Mouse (Mus musculus): ENCODE data around the gene Pias4. TPM values are rescaled to one million over a fixed set of nuclear protein-coding genes. Genes with fewer than 3 reads are reported as not detected.
"Not testable (repeated sequence)": the region's sequence is repeated elsewhere in the genome, so short reads cannot be mapped to it uniquely, and the experiment has no call there.

Pias4 gene
- polyA plus RNA-seq, 1 experiment from 2014 or later = 44.9 TPM

GRCm38 (mm10) chr10:81176466-81177271, 8.9 kb upstream of the Pias4 start, which contains the start of gene Eef2:
Eef2 (plus strand) TSS chr10:81176631.
- peaks cover 52% of the 10 kb centered on the region for H3K4me1 ChIP-seq
- H3K9me3 ChIP-seq = no peaks in the 10 kb centered on the region
- WGBS = under 1% methylated on average over 76 of the region's 77 CpGs
- peak; percentile 81 for ATAC-seq (ENCODE audit: insufficient read depth, low FRiP score, low read depth)
- H3K27ac ChIP-seq = peak within 1 kb of the TSS; percentile 89
- peak within 1 kb of the TSS; percentile 94 for H3K4me3 ChIP-seq (replicated peaks)
- peaks cover 42% of the 10 kb centered on the region for H3K36me3 ChIP-seq
- H3K9ac ChIP-seq = peak within 1 kb of the TSS; percentile 97
- no peaks in the 10 kb centered on the region for H3K27me3 ChIP-seq (replicated peaks)
- peak within 1 kb of the TSS; percentile 86 for H3K4me2 ChIP-seq

GRCm38 (mm10) chr10:81175936-81176465, 8.3 kb upstream of the Pias4 start:
- Histone ChIP-seq H3K4me2 (peak overlapping the region; percentile 67), H3K27ac (peak overlapping the region; percentile 79), H3K9ac (peak overlapping the region; percentile 6; the same call in 1 of the 2 replicates), H3K27me3 (replicated peaks) (no peaks in the 10 kb centered on the region), H3K4me1 (peaks cover 52% of the 10 kb centered on the region), H3K36me3 (peaks cover 36% of the 10 kb centered on the region), H3K4me3 (replicated peaks) (peak overlapping the region; percentile 94), H3K9me3 (no peaks in the 10 kb centered on the region)
- ATAC-seq (ENCODE audit: insufficient read depth, low FRiP score, low read depth) = peak; percentile 2; the same call in 1 of the 2 replicates
- 3% methylated on average over 13 of the region's 13 CpGs for WGBS

GRCm38 (mm10) chr10:81175345-81175701, 7.6 kb upstream of the Pias4 start:
- not testable (repeated sequence) for H3K9me3 ChIP-seq; H3K27me3 ChIP-seq (replicated peaks); H3K9ac ChIP-seq; ATAC-seq (ENCODE audit: insufficient read depth, low FRiP score, low read depth)
- H3K36me3 ChIP-seq = peaks cover 29% of the 10 kb centered on the region
- H3K27ac ChIP-seq = peak overlapping the region; percentile 79
- WGBS = 10% methylated on average over 4 of the region's 4 CpGs
- peaks cover 52% of the 10 kb centered on the region for H3K4me1 ChIP-seq
- H3K4me3 ChIP-seq (replicated peaks) = peak overlapping the region; percentile 29
- peak overlapping the region; percentile 67 for H3K4me2 ChIP-seq

DNA sequence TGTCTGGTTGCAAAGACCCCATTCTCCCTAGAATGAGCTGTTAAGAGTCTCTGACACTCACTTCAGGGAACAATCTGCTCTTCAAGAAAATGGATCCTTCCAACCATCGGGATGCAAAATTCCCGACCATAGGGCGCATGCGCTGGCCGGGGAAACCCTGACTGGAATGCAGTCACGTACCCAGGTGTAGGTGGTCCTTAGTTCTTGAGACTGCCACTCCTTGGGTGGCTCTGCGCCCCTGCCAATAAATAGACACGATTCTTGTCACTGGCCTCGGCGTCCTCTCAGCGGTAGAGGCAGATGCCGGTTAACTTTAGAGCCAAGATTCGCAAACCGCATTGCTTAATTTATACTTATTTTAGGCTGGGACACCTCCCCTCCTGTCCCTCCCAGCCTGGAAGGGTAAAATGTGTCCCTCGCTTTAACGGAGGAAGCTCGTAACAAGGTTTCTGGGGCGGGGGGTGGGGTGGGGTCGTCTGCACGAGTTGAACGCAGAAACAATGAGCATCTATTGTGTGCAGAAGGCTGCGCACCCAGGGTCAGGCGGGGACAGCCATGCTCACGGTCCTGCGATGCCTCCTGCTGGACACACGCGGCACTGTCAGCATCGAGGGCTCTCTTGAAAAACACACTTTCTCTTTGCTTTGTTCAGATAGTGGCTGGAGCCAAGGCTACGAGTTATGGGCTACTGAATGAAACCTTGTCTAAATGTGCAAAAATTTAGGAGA, 7.1 kb upstream of the Pias4 start:
- Histone ChIP-seq H3K27ac (peak overlapping the region; percentile 79), H3K4me1 (peaks cover 50% of the 10 kb centered on the region), H3K9ac (no peak overlapping the region)

GRCm38 (mm10) chr10:81173132-81173531, 5.4 kb upstream of the Pias4 start:
- peak overlapping the region; percentile 38 for H3K4me2 ChIP-seq
- H3K9me3 ChIP-seq = no peaks in the 10 kb centered on the region
- H3K27ac ChIP-seq = peak overlapping the region; percentile 87
- peaks cover 37% of the 10 kb centered on the region for H3K4me1 ChIP-seq
- H3K4me3 ChIP-seq (replicated peaks) = peak overlapping the region; percentile 4; the same call in 1 of the 2 replicates
- H3K9ac ChIP-seq = no peak overlapping the region
- ATAC-seq (ENCODE audit: insufficient read depth, low FRiP score, low read depth) = peak; percentile 25; the same call in 1 of the 2 replicates
- 4% methylated on average over 21 of the region's 21 CpGs for WGBS
- H3K36me3 ChIP-seq = peaks cover 7% of the 10 kb centered on the region
- H3K27me3 ChIP-seq (replicated peaks) = no peaks in the 10 kb centered on the region

More for the DNA sequence above, 7.1 kb upstream of the Pias4 start:
- Histone ChIP-seq H3K4me3 (replicated peaks) (peak overlapping the region; percentile 29), H3K27me3 (replicated peaks) (no peaks in the 10 kb centered on the region), H3K9me3 (no peaks in the 10 kb centered on the region), H3K4me2 (peak overlapping the region; percentile 67), H3K36me3 (peaks cover 24% of the 10 kb centered on the region)
- peak; percentile 19; the same call in 1 of the 2 replicates for ATAC-seq (ENCODE audit: insufficient read depth, low FRiP score, low read depth)
- WGBS = 3% methylated on average over 29 of the region's 29 CpGs

DNA sequence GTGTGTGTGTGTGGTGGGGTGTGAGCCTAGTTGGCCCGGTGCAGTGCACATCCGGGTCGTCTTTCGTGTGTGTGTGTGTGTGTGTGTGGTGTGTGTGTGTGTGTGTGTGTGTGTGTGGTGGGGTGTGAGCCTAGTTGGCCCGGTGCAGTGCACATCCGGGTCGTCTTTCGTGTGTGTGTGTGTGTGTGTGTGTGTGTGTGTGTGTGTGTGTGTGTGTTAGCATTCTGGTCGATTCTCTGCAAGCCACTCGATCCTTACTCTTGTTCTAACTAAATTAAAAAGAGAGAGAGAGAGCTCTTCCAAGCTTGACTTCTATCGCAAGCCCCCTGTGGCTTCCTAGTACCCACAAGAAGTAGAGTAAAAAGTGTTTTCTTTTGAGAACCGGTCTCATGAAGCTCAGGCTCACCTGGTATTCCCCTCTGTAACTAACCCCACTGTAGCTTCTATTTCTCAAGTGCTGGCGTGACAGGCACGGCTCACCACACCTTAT, 1.7 kb upstream of the Pias4 start:
- H3K4me1 ChIP-seq = peaks cover 28% of the 10 kb centered on the region
- ATAC-seq (ENCODE audit: insufficient read depth, low FRiP score, low read depth); H3K36me3 ChIP-seq; H3K9me3 ChIP-seq; H3K9ac ChIP-seq; H3K27me3 ChIP-seq (replicated peaks); H3K4me3 ChIP-seq (replicated peaks): not testable (repeated sequence)
- WGBS = 25% methylated on average over 10 of the region's 14 CpGs
- H3K27ac ChIP-seq = peak overlapping the region; percentile 76
- peak overlapping the region; percentile 29 for H3K4me2 ChIP-seq

DNA sequence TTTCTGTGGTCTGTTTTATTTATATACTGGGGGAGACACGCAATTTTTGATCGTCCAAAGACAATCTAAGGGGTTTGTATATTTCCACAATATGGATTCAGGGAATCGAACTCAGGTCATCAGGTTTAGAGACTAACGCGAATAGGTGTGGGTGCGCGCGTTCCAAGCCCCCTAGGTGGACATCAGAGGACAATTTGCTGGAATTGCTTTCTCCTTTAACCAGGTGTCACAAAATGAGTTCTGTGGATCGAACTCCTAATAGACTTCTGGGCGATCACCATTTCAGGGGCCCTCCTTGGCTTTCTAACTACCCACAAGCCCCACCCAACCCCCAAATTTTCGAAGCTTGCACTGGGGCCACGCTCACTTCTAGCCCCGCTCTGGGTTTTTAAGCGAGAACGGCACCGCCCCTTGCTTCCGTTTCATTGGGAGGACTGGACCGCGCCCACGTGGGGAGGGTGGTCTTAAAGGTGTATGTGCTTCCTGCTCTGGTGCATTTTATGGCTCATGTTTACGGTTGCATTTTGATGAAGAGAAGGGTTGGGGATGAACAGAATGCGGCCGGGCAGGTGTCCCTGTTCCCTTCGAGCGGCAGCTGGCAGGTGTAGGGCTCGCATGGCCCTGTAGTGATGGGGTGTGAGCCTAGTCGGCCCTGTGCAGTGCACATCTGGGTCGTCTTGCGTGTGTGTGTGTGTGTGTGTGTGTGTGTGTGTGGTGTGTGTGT, 960 bp upstream of the Pias4 start:
- no peaks in the 10 kb centered on the region for H3K27me3 ChIP-seq (replicated peaks)
- H3K9ac ChIP-seq = peak overlapping the region; percentile 37; the same call in 1 of the 2 replicates
- WGBS = 2% methylated on average over 29 of the region's 29 CpGs
- H3K9me3 ChIP-seq = no peaks in the 10 kb centered on the region
- H3K27ac ChIP-seq = peak overlapping the region; percentile 83
- peak overlapping the region; percentile 93 for H3K4me3 ChIP-seq (replicated peaks)
- ATAC-seq (ENCODE audit: insufficient read depth, low FRiP score, low read depth) = peak; percentile 56; the same call in 1 of the 2 replicates
- H3K4me2 ChIP-seq = peak overlapping the region; percentile 91
- H3K4me1 ChIP-seq = peaks cover 21% of the 10 kb centered on the region; the same call in 1 of the 2 replicates
- peaks cover 6% of the 10 kb centered on the region; the same call in 1 of the 2 replicates for H3K36me3 ChIP-seq

DNA sequence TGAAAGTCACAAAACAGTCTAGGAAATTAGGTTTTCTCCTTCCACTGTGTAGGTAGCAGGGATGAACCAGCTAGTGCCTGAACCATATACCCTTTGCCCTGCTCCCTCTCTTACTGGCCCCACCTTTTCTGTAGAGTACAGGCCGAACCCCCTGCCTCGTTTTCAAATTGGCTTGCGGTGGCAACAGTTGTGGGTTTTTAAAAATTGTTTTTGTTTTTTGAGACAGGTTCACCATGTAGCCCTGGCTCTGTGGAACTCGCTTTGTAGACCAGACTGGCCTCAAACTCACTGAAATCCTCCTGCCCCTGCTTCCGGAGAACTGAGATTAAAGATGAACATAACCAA, 336 bp upstream of the Pias4 start:
- peak overlapping the region; percentile 83 for H3K27ac ChIP-seq
- no peaks in the 10 kb centered on the region for H3K9me3 ChIP-seq
- H3K4me3 ChIP-seq (replicated peaks) = peak overlapping the region; percentile 93
- no peaks in the 10 kb centered on the region for H3K27me3 ChIP-seq (replicated peaks)
- peaks cover 16% of the 10 kb centered on the region; the same call in 1 of the 2 replicates for H3K4me1 ChIP-seq
- ATAC-seq (ENCODE audit: insufficient read depth, low FRiP score, low read depth) = peak; percentile 34
- no peak overlapping the region for H3K9ac ChIP-seq
- WGBS = 4% methylated on average over 5 of the region's 5 CpGs
- H3K4me2 ChIP-seq = peak overlapping the region; percentile 91
- H3K36me3 ChIP-seq = peaks cover 10% of the 10 kb centered on the region; the same call in 1 of the 2 replicates

DNA sequence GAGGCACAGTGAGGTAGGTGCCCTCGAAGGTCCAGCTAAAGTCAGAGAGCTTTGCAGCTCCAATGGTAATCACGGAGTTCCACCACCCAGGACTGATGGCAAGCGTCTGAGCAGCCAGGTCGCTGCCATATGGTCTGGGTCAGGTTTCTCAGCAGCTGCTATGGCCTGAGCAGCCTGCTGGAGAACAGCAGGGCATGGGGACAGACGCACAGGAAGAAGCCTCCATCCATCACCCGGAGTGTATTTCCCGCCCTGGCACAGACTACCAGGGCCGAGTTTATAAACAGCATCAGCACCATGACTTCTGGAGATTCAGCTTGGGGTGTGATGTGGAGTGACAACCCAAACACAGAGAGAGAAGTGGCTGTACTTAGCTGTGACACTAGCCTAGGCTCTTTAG, 2.6 kb downstream of the Pias4 start:
- WGBS = 66% methylated on average over 8 of the region's 8 CpGs
- Histone ChIP-seq H3K27ac (no peak overlapping the region), H3K4me1 (peaks cover 22% of the 10 kb centered on the region; the same call in 1 of the 2 replicates), H3K9ac (no peak overlapping the region), H3K36me3 (peaks cover 10% of the 10 kb centered on the region), H3K9me3 (no peaks in the 10 kb centered on the region), H3K27me3 (replicated peaks) (no peaks in the 10 kb centered on the region), H3K4me3 (replicated peaks) (no peak overlapping the region), H3K4me2 (no peak overlapping the region)
- no peak for ATAC-seq (ENCODE audit: insufficient read depth, low FRiP score, low read depth)

DNA sequence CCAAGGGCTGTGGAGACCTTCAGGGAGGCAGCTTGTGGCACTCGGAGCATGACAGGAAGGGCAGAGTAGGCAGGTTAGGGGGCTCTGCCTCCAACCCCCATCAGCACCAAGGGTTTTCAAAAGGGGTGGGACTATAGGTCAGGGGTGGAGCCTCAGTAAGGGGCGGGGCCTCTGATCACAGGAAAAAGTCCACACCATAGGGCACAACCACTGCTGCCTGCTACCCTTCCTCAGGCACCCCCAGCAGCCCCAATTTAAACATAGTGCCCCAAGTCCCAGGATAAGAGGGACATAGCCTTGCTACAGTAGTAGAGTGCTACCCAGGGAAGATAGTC, 5.4 kb downstream of the Pias4 start:
- no peaks in the 10 kb centered on the region for H3K9me3 ChIP-seq
- no peak overlapping the region for H3K4me2 ChIP-seq
- 66% methylated on average over 2 of the region's 2 CpGs for WGBS
- H3K27me3 ChIP-seq (replicated peaks) = no peaks in the 10 kb centered on the region
- no peak overlapping the region for H3K9ac ChIP-seq
- peaks cover 18% of the 10 kb centered on the region; the same call in 1 of the 2 replicates for H3K4me1 ChIP-seq
- ATAC-seq (ENCODE audit: insufficient read depth, low FRiP score, low read depth) = no peak
- no peak overlapping the region for H3K4me3 ChIP-seq (replicated peaks)
- H3K36me3 ChIP-seq = peaks cover 23% of the 10 kb centered on the region
- no peak overlapping the region for H3K27ac ChIP-seq

DNA sequence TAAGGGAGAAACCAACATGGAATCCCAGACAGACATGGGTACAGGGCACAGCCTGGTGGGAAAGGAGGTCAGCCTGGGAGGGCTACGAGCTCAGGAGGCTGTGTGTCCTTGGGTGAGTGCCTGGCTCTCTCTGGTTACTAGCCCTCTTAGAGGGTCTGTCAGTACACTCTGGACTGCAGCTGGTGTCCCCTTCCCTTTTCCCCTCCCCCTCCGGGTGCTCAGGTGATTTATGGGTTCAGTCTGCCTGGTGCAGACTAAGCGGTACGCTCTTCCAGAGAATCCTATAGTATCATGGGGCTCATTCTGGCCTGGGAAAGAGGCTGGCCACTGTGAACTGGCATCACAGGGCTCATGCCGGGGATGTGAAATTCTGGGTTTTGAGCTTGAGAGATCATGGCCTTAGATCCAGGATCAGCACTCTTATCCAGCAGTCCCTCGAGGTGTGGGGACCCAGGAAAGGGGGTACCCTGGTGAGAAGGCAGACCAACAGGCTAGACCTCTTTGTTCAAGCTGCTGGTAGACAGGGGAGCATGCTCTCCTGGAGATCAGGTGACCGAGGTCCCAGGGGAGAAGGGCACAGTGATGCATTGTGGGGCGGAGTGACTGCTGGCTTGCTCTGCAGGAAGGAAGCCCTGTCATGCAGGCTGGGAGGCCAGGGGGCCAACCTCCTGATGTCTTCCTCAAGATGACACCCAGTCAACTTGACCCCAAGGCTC, 6.0 kb downstream of the Pias4 start:
- Histone ChIP-seq H3K27ac (no peak overlapping the region), H3K4me2 (no peak overlapping the region), H3K9me3 (no peaks in the 10 kb centered on the region), H3K4me3 (replicated peaks) (no peak overlapping the region), H3K9ac (no peak overlapping the region), H3K4me1 (peaks cover 16% of the 10 kb centered on the region; the same call in 1 of the 2 replicates), H3K36me3 (peaks cover 28% of the 10 kb centered on the region), H3K27me3 (replicated peaks) (no peaks in the 10 kb centered on the region)
- ATAC-seq (ENCODE audit: insufficient read depth, low FRiP score, low read depth) = no peak
- 62% methylated on average over 8 of the region's 8 CpGs for WGBS

Measured in stomach, embryonic 15.5 days (tissue).